Mouse (Mus musculus): ENCODE measurements around the gene Krtap1-4. TPM values are rescaled to one million over a fixed set of nuclear protein-coding genes. Genes with fewer than 3 reads are reported as not detected.
"Not testable (repeated sequence)": the region's sequence is repeated elsewhere in the genome, so short reads cannot be mapped to it uniquely, and the experiment has no call there.

Krtap1-4 gene
- total RNA-seq (2014; rRNA removed; ENCODE audit: low replicate concordance) = not detected in 2 replicates
- polyA plus RNA-seq (2015; fragmentation: Nextera tagmentation; extraction: Ambion mirVana) = not detected in 2 replicates

DNA sequence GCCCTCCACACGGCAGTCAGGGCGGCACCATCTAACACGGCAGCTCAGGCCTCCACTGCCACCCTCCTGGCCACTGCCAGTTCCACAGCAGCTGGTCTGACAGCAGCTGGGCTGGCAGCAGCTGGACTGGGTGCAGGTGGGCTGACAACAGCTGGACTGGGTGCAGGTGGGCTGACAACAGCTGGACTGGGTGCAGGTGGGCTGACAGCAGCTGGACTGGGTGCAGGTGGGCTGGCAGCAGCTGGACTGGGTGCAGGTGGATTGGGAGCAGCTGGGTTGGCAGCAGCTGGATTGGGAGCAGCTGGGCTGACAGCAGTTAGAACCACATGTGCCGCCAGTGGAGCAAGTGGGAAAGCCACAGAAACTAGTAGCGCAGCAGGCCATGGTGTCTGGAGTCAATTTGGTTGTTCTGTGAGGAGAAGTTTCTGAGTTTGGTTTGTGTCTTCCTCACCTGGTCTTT is at the start of gene Krtap1-4:
Gene Krtap1-4 (minus strand): TSS at position 410 of the 460 bp plus-strand sequence.
- H3K9ac ChIP-seq (replicated peaks; ENCODE audit: low read depth, low read length) = no peak within 1 kb of the TSS
- TF ChIP-seq CTCF (IDR thresholded peaks at IDR 0.05; ENCODE audit: low read depth) (no peak), EP300 (IDR thresholded peaks at IDR 0.05; ENCODE audit: low read depth) (no peak)
- no peak within 1 kb of the TSS for H3K4me3 ChIP-seq (ENCODE audit: low read depth, low read length)
- H3K36me3 ChIP-seq (replicated peaks; ENCODE audit: control insufficient read depth, insufficient read depth, low read length) = no peaks in the 10 kb centered on the region
- H3K27ac ChIP-seq (ENCODE audit: low read depth) = no peak within 1 kb of the TSS
- no peaks in the 10 kb centered on the region for H3K27me3 ChIP-seq (ENCODE audit: control insufficient read depth, insufficient read depth, low read length)
- no peak within 1 kb of the TSS for H3K4me2 ChIP-seq (ENCODE audit: low read depth, low read length)
- no peaks in the 10 kb centered on the region for H3K4me1 ChIP-seq (ENCODE audit: control insufficient read depth, insufficient read depth)
- DNase-seq (ENCODE audit: low spot score) = no peak
- 47% methylated on average over 4 of the region's 5 CpGs for WGBS
- ATAC-seq (ENCODE audit: insufficient read depth, low read depth) = no peak
- no peaks in the 10 kb centered on the region for H3K9me3 ChIP-seq (replicated peaks; ENCODE audit: control insufficient read depth, low read length)

DNA sequence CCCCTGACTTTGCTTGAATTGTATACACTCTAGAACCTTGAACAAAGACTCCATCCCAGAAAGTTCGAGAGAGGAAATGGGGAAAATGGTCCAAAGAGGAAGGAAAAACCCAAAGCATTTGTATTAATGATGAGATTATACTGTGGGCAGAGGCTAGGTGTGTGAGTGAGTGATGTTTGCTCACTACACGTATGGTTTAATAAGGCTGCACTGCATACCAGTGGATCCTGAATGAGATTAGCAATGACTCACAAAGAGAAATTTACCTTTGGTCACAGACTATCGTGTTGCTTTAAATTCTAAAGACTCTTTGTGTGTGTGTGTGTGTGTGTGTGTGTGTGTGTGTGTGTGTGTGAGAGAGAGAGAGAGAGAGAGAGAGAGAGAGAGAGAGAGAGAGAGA is 47.4 kb upstream of the Krtap1-4 start:
- H3K36me3 ChIP-seq (replicated peaks; ENCODE audit: control insufficient read depth, insufficient read depth, low read length) = no peaks in the 10 kb centered on the region
- H3K9ac ChIP-seq (replicated peaks; ENCODE audit: low read depth, low read length) = no peak overlapping the region
- no peaks in the 10 kb centered on the region for H3K27me3 ChIP-seq (ENCODE audit: control insufficient read depth, insufficient read depth, low read length)
- ATAC-seq (ENCODE audit: insufficient read depth, low read depth) = no peak
- no peak for DNase-seq (ENCODE audit: low spot score)
- no peak overlapping the region for H3K4me3 ChIP-seq (ENCODE audit: low read depth, low read length)
- no peak overlapping the region for H3K4me2 ChIP-seq (ENCODE audit: low read depth, low read length)
- TF ChIP-seq EP300 (IDR thresholded peaks at IDR 0.05; ENCODE audit: low read depth) (no peak), CTCF (IDR thresholded peaks at IDR 0.05; ENCODE audit: low read depth) (no peak)
- no peaks in the 10 kb centered on the region for H3K9me3 ChIP-seq (replicated peaks; ENCODE audit: control insufficient read depth, low read length)
- 71% methylated on average over 3 of the region's 3 CpGs for WGBS
- no peaks in the 10 kb centered on the region for H3K4me1 ChIP-seq (ENCODE audit: control insufficient read depth, insufficient read depth)
- no peak overlapping the region for H3K27ac ChIP-seq (ENCODE audit: low read depth)

DNA sequence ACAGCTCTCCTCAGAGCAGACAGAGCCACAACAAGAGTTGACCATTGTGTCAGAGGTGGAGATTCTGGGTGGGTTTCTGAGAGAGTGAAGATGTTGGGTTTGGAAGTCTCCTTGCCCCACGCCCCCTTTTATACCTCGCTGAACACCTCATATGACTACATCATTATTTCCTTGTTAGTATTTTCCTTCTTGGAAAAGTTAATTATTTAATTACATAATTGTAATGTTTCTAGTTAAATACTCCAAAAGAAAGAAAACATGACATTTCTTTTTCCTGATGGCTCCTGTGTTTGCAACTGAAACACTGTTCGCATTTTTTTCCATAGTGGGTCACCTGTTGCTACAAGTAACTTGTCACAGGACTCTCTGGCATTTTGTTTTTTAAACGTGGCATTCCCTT is 44.7 kb upstream of the Krtap1-4 start, which contains the start of gene Krtap4-1:
Gene Krtap4-1 (minus strand): TSS at position 101 of the 400 bp plus-strand sequence.
- Histone ChIP-seq H3K36me3 (replicated peaks; ENCODE audit: control insufficient read depth, insufficient read depth, low read length) (no peaks in the 10 kb centered on the region), H3K4me3 (ENCODE audit: low read depth, low read length) (no peak within 1 kb of the TSS), H3K27me3 (ENCODE audit: control insufficient read depth, insufficient read depth, low read length) (no peaks in the 10 kb centered on the region), H3K4me1 (ENCODE audit: control insufficient read depth, insufficient read depth) (no peaks in the 10 kb centered on the region), H3K9me3 (replicated peaks; ENCODE audit: control insufficient read depth, low read length) (no peaks in the 10 kb centered on the region), H3K9ac (replicated peaks; ENCODE audit: low read depth, low read length) (no peak within 1 kb of the TSS), H3K27ac (ENCODE audit: low read depth) (no peak within 1 kb of the TSS), H3K4me2 (ENCODE audit: low read depth, low read length) (no peak within 1 kb of the TSS)
- DNase-seq (ENCODE audit: low spot score) (no peak), ATAC-seq (ENCODE audit: insufficient read depth, low read depth) (no peak)
- 78% methylated on average over 4 of the region's 4 CpGs for WGBS
- TF ChIP-seq CTCF (IDR thresholded peaks at IDR 0.05; ENCODE audit: low read depth) = no peak
- no peak for TF ChIP-seq EP300 (IDR thresholded peaks at IDR 0.05; ENCODE audit: low read depth)

DNA sequence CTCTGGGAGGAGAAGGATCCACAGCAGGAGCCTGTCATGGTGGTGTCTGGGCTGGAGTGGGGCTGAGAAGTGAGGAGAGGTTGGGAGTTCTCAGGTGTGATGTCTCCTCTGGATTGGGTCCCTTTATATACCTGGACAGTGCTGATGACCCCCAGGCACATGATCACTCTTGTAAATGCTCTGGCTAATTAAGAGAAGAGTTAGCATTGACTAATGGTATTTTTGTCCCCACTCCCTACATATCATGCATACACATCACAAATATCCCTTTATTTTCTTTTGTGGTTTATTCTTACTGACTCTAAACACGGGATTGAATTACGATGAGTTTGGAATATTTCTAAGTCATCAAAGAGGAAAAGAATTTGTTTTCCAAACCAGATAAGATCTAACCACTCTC is 36.9 kb upstream of the Krtap1-4 start, which contains the start of gene Gm11562:
Gene Gm11562 (minus strand): TSS at position 101 of the 400 bp plus-strand sequence.
- no peaks in the 10 kb centered on the region for H3K9me3 ChIP-seq (replicated peaks; ENCODE audit: control insufficient read depth, low read length)
- no peak for DNase-seq (ENCODE audit: low spot score)
- no peak for TF ChIP-seq CTCF (IDR thresholded peaks at IDR 0.05; ENCODE audit: low read depth)
- TF ChIP-seq EP300 (IDR thresholded peaks at IDR 0.05; ENCODE audit: low read depth) = no peak
- H3K4me1 ChIP-seq (ENCODE audit: control insufficient read depth, insufficient read depth) = no peaks in the 10 kb centered on the region
- no peaks in the 10 kb centered on the region for H3K36me3 ChIP-seq (replicated peaks; ENCODE audit: control insufficient read depth, insufficient read depth, low read length)
- no peak within 1 kb of the TSS for H3K27ac ChIP-seq (ENCODE audit: low read depth)
- ATAC-seq (ENCODE audit: insufficient read depth, low read depth) = no peak
- H3K4me3 ChIP-seq (ENCODE audit: low read depth, low read length) = no peak within 1 kb of the TSS
- H3K27me3 ChIP-seq (ENCODE audit: control insufficient read depth, insufficient read depth, low read length) = no peaks in the 10 kb centered on the region
- H3K9ac ChIP-seq (replicated peaks; ENCODE audit: low read depth, low read length) = no peak within 1 kb of the TSS
- H3K4me2 ChIP-seq (ENCODE audit: low read depth, low read length) = no peak within 1 kb of the TSS
- WGBS = 83% methylated on average over 2 of the region's 2 CpGs

DNA sequence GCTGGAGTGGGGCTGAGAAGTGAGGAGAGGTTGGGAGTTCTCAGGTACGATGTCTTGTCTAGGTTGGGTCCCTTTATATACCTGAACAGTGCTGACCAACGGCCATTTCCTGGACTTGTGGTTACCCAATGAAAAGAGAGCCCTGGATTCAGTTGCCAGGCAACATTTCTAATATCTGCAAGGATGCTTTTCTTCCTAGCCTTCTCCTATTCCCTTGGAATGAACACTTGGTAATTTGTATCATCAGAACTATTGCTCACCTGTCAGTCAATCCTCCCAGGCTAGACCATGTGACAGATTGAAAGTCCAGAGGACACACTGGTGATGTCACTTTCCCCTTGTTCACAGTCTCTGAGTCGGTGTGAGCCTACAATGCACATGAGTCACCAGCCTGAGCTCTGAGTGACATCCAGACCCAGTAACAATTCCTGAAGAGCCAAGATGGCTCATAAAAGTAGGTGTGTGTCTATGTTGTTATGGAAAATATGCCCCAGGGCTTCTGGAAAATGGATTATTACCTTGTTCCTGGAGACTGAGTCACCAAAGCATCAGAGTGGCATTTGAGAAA is 31.4 kb upstream of the Krtap1-4 start, which contains the start of gene Krtap2-4:
Gene Krtap2-4 (minus strand): TSS at position 51 of the 568 bp plus-strand sequence.
- DNase-seq (ENCODE audit: low spot score) = no peak
- 45% methylated on average over 3 of the region's 3 CpGs for WGBS
- no peak for TF ChIP-seq CTCF (IDR thresholded peaks at IDR 0.05; ENCODE audit: low read depth)
- TF ChIP-seq EP300 (IDR thresholded peaks at IDR 0.05; ENCODE audit: low read depth) = no peak

DNA sequence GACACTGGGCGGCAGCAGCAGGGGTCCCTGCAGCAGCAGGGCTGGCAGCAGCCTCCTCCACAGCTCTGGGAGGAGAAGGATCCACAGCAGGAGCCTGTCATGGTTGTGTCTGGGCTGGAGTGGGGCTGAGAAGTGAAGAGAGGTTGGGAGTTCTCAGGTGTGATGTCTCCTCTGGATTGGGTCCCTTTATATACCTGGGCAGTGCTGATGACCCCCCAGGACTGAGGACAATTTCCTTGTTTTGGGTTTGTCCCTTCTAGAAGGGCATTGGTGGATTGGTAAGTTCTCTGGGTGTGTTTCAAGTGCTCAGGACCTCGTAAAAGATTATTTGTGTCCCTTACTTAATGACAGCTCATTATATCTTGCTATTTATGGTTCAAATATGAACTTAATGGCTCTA is 26.6 kb upstream of the Krtap1-4 start, which contains the start of gene Gm11937:
Gene Gm11937 (minus strand): TSS at position 101 of the 400 bp plus-strand sequence.
- not testable (repeated sequence) for H3K4me2 ChIP-seq (ENCODE audit: low read depth, low read length); ATAC-seq (ENCODE audit: insufficient read depth, low read depth); H3K4me3 ChIP-seq (ENCODE audit: low read depth, low read length); H3K27me3 ChIP-seq (ENCODE audit: control insufficient read depth, insufficient read depth, low read length); DNase-seq (ENCODE audit: low spot score); H3K27ac ChIP-seq (ENCODE audit: low read depth); H3K9ac ChIP-seq (replicated peaks; ENCODE audit: low read depth, low read length); H3K36me3 ChIP-seq (replicated peaks; ENCODE audit: control insufficient read depth, insufficient read depth, low read length); H3K9me3 ChIP-seq (replicated peaks; ENCODE audit: control insufficient read depth, low read length); H3K4me1 ChIP-seq (ENCODE audit: control insufficient read depth, insufficient read depth)
- 51% methylated on average over 1 of the region's 2 CpGs for WGBS

More for the DNA sequence above, 31.4 kb upstream of the Krtap1-4 start, which contains the start of gene Krtap2-4:
- no peaks in the 10 kb centered on the region for H3K27me3 ChIP-seq (ENCODE audit: control insufficient read depth, insufficient read depth, low read length)
- no peak for ATAC-seq (ENCODE audit: insufficient read depth, low read depth)
- H3K9ac ChIP-seq (replicated peaks; ENCODE audit: low read depth, low read length) = no peak within 1 kb of the TSS
- no peaks in the 10 kb centered on the region for H3K4me1 ChIP-seq (ENCODE audit: control insufficient read depth, insufficient read depth)
- H3K4me2 ChIP-seq (ENCODE audit: low read depth, low read length) = no peak within 1 kb of the TSS
- no peaks in the 10 kb centered on the region for H3K9me3 ChIP-seq (replicated peaks; ENCODE audit: control insufficient read depth, low read length)
- H3K4me3 ChIP-seq (ENCODE audit: low read depth, low read length) = no peak within 1 kb of the TSS
- H3K27ac ChIP-seq (ENCODE audit: low read depth) = no peak within 1 kb of the TSS
- H3K36me3 ChIP-seq (replicated peaks; ENCODE audit: control insufficient read depth, insufficient read depth, low read length) = no peaks in the 10 kb centered on the region

Measured in heart, postnatal 0 days (tissue).